Mouse (Mus musculus): ENCODE data around the gene Tnk1. TPM values are rescaled to one million over a fixed set of nuclear protein-coding genes. Genes with fewer than 3 reads are reported as not detected.
"Not testable (repeated sequence)": the region's sequence is repeated elsewhere in the genome, so short reads cannot be mapped to it uniquely, and the experiment has no call there.

The Tnk1 gene
- total RNA-seq, 2 experiments from 2014 or later: 0.13 TPM; not detected in 1

GRCm38 (mm10) chr11:69879711-69880110 is 21.2 kb upstream of the Tnk1 start:
- no peak for DNase-seq (ENCODE audit: low spot score in 2 of 2)

DNA sequence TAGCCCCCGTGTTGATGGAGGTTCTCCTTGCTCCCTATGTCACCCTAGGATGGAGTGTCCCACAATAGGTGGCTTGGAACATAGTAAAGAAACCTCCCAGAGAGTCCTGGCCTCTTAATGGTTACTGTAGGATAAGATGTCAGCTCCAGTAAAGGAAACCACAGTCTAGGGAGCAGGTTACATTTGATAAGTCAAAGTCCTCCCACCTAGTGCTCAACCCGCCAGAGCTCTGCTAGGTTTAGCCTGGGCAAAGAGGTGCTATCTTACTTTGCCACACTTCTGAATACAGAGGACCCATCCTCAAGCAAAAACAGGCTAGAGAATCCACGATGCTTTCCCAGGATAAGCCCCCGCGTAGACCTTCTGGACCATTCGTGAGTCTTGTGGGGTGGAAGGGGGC is 20.4 kb upstream of the Tnk1 start:
- no peak for DNase-seq (ENCODE audit: low spot score in 2 of 2)

DNA sequence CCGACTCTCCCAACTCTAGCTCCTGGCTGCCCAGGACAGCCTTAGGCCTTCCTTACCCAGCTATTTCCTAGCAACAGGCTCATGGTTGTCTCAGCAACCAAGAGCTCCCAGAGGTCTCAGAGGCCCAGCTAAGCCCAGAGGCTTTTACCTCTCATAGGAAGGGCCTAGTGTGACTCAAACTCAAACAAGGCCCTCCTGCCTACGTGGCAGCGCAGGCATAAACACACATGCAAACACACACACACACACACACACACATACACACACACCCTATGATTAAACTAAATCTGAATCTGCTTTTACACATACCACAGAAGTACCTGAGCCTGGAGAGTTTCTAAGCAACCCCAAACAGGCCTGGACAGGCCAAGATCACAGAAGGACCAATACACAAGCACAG is 19.9 kb upstream of the Tnk1 start:
- DNase-seq (ENCODE audit: low spot score in 2 of 2): no peak

DNA sequence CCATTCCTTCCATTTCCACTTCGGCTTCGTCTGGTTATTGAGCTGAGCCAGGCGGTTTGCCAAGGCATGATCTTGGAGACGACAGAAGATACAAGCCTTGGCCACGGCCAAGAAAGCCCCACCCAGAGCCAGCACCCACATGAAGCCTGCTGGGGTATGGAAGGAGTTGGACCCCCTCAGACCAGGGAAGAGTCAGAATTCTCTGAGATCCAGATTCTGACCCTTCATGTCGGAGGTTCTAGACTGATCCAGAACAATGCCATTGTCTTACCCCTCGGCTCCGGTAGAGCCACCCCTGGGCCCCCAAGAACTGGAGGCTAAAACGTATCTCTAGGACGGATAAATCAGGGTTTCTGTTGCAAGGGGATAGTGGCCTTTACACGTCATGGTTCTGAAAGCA is 19.3 kb upstream of the Tnk1 start, which contains the start of gene Tmem95:
TSS of gene Tmem95 (minus strand) at position 141 of the 400 bp plus-strand sequence.
- no peak for DNase-seq (ENCODE audit: low spot score in 2 of 2)

DNA sequence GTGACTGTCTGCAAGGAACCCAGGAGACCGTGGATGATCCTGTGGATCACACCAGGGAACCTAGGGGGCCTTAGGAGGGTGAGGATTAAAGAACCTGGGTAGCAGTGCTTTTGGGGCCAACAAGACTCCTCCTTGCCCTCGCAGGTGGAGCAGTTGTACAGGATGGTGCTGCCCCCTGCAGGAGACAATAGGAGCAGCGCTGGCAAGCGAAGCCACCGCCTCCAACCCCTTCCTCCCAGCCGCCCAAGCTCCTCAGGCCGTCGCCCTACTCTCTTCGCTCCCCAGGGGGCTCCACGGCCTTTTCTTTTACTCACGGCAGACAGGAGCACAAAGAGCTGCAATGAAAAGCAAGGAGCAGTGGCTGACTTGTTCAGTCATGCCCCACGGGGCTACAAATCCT is 18.3 kb upstream of the Tnk1 start:
- peak; percentile 74 to 87 for DNase-seq (ENCODE audit: low spot score in 2 of 2)

GRCm38 (mm10) chr11:69876186-69876585 is 17.7 kb upstream of the Tnk1 start:
- DNase-seq (ENCODE audit: low spot score in 2 of 2): no peak

DNA sequence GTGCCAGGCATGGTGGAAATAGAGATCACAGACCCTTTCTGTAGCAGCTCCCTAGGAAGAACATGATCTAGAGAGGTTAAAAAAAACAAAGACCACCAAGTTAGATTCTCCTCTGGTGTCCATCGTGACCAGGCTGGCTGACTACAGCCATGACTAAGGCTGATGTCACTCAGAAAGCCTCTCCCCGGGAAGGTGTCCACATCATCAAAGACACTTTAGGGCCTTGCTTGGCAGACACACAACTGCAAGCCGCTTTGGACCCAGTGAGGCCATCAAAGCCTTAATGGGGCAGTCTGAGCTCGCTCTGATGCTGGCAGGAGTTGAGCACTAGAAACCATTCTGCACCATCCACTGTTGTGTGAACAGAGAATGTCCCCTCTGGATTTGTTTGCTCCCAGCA is 13.9 kb upstream of the Tnk1 start:
- no peak for DNase-seq (ENCODE audit: low spot score in 2 of 2)

- DNase-seq (ENCODE audit: low spot score in 2 of 2): no peak
Measured at GRCm38 (mm10) chr11:69871822-69872221, 13.3 kb upstream of the Tnk1 start.

GRCm38 (mm10) chr11:69870289-69871069 is 11.9 kb upstream of the Tnk1 start:
- no peak for DNase-seq (ENCODE audit: low spot score in 2 of 2)

DNA sequence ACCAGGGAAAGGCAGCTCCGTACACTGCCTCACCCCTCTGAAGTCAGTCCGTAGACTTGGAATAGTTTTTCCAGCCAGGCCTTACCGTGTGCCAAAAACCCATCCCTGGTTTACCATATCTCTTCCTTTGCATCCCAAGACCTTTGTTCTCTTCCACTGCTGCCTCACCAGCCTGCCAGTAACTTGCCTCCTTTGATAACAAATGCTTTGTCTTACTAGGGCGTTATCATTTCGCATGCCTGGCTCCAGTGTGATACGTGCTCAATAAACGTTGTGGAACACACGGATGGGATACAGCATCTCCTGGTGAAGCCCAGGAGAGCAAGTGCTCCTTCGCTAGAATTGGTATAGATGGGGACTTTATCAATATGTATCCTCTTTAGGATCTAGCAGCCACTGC is 8.8 kb upstream of the Tnk1 start:
- DNase-seq (ENCODE audit: low spot score in 2 of 2): no peak

GRCm38 (mm10) chr11:69865561-69865960 is 7.0 kb upstream of the Tnk1 start:
- no peak for DNase-seq (ENCODE audit: low spot score in 2 of 2)

GRCm38 (mm10) chr11:69864138-69864860 is 5.8 kb upstream of the Tnk1 start:
- DNase-seq (ENCODE audit: low spot score in 2 of 2): no peak

DNA sequence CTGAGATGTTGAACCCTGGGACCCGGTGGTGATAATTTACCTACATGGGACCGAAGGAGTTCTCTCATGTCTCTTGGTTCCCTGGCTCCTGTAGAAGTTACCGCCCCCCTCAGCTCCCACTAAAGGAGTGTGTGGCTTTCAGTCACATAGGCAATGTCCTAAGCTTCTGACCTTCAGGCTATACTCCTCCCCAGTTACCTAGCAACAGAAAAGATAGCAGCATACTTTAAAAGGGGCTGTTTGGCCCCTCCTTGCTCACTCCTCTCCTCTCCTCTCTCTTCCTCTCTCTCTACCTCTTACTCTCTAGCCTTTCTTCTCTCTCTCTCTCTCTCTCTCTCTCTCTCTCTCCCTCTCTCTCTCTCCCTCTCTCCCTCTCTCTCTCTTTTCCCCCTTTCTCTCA is 5.2 kb upstream of the Tnk1 start:
- DNase-seq (ENCODE audit: low spot score in 2 of 2): not testable (repeated sequence)

DNA sequence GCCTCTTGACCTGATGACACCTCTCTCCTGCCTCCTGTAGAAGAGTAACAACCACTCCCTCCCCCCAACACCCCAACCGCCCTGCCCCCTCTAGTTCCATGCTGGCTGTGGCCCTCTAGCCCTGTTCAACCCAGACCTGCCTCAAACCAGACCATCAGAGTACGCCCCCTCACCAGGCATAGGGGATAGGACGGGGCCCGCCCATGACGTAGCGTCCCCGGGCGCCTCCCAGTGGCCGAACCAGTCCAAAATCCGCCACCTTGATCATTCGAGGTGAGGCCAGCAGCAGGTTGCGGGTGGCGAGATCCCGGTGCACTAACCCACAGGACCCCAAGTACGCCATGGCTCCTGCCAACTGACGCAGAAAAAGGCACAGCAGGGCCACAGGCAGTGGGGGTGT is 3.2 kb downstream of the Tnk1 start:
- no peak for DNase-seq (ENCODE audit: low spot score in 2 of 2)

GRCm38 (mm10) chr11:69854680-69855079 is 3.9 kb downstream of the Tnk1 start:
- no peak for DNase-seq (ENCODE audit: low spot score in 2 of 2)

GRCm38 (mm10) chr11:69853994-69854393 is 4.5 kb downstream of the Tnk1 start:
- DNase-seq (ENCODE audit: low spot score in 2 of 2): no peak

DNA sequence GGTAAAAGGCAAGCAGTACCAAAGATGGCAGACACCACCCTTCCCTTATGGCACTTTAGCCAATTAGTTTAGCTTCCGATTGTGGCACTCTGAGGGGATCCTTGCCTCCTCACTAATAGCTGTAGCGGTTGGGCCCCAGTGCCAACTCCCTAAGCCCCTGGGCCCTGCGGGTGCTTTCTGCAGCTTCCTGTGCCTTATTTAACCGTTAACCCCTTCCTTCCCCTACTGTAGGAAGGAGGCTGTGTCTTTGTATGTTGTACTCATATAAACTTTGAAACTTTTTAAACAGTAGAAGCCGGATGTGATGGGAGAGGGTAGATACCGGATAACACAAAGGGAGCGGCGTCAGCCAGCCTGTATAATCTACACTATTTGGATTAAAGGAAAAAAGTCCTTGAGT is 7.8 kb downstream of the Tnk1 start:
- no peak for DNase-seq (ENCODE audit: low spot score in 2 of 2)

DNA sequence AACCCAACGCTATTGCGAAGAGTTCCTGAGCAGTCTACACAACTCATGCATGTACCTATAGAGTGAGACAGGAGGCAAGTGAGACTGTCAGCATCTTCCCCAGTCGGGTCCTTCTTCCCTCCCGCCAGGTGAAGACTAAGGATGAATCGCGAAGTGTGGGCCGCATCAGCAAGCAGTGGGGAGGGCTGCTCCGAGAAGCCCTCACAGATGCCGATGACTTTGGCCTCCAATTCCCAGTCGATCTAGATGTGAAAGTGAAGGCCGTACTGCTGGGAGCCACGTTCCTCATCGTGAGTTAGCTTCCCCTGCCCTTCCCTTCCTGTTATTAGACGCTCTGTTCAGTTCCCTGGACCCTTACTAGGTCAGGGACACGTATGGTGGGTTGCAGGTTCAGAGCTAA is 8.6 kb downstream of the Tnk1 start:
- DNase-seq (ENCODE audit: low spot score in 2 of 2): no peak

DNA sequence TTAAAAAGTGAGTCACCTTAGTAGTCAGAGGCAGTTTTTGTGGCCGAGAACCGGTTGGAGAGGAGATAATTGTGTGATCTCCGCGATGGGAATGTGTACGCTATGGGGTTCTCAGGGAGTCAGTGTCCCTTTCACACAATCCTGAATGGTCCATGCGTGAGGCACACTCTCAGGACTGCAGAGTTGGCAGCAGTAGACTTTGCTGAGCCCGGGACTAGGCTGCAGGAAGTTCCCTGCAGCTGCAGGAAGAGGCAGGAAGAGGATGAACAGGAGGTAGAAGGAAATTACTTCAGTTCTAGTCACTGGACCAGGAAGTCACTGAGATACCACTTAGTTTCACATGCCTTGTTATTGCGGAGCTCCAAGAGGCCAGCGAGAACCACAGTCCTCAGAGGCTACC is 9.4 kb downstream of the Tnk1 start:
- DNase-seq (ENCODE audit: low spot score in 2 of 2): no peak

DNA sequence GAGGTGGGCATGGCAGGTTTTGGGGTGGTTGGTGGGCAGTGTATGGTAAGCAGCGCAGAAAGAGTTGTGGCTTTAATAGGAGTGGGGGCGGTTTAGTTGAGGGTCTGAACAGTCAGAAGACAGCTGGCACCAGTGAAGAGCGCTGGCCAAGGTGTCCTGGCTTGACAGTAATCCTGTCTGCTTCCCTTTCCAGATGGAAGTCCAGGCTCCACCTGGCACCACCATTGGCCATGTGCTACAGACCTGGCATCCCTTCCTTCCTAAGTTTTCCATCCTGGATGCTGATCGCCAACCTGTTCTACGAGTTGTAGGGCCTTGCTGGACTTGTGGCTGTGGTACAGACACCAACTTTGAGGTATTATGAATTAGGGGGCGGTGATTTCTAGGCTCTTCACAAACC is 10.5 kb downstream of the Tnk1 start:
- DNase-seq (ENCODE audit: low spot score in 2 of 2): no peak

DNA sequence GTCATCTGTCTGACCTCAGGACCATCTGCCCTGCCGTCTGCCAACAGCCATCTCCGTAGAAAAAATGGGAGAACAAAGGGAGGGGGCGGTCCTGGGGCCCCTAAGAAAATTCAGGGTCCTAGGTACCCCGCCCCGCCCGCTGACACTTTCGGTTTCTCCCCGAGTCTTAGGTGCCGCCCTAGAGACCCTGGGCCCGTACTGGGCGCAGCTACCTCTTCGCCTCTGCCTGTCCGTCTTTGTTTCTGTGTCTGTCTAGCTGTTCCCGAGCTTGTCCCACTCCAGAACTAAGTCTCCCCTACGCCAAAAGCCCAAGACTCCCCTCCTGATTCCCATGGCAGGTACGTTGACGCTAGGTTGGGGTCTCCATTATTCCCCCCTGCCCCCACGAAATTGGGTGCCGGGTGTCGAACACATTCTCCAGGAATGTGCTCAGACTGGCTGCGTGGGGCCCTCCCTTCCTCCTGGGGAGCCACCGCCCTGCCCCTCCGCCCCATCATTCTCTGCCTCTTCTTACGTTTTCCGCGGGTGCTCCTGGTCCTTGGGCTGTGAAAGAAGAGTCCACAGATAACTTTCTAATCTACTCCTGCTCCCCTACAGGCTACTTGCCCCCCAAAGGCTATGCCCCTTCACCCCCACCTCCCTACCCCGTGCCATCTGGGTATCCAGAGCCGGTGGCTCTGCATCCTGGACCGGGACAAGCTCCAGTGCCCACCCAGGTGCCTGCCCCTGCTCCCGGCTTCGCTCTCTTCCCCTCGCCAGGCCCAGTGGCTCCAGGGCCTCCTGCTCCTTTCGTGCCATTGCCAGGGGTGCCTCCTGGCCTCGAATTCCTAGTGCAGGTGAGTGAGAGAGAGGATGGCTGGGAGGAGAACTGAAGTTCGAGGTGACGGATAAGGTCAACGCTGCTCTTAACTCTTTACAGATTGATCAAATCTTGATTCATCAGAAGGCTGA is 11.5 kb downstream of the Tnk1 start:
- no peak for DNase-seq (ENCODE audit: low spot score in 2 of 2)

All from gastrocnemius, postnatal 4 days (tissue).